In genomic region chr1:131281731-131282130, GRCm38 (mm10) we compare ENCODE assay signal across 28 mouse cellular contexts. TPM values are rescaled to one million over a fixed set of nuclear protein-coding genes. Genes with fewer than 3 reads are reported as not detected.
DNase-seq lines count a peak whose midpoint lies in the region; ATAC-seq and TF ChIP-seq lines count a peak whose summit lies in the region.
"Had no signal": no experiment of that assay in that cellular context is flagged by ENCODE, and none has a peak within 500 bp of the region (broad histone marks: within the 10 kb centered on the region; RNA-seq: fewer than 3 reads in every experiment).

No protein-coding gene starts in this region.

- no peaks in the 10 kb centered on the region for H3K9me3 ChIP-seq in hindbrain, postnatal 0 days (ENCODE audit: low read length)
- no peaks in the 10 kb centered on the region for H3K9me3 ChIP-seq in hindbrain, embryonic 13.5 days
- H3K9me3 ChIP-seq in lung, postnatal 0 days (ENCODE audit: low read length): no peaks in the 10 kb centered on the region
- no peaks in the 10 kb centered on the region for H3K9me3 ChIP-seq in limb, embryonic 13.5 days
- H3K9me3 ChIP-seq: embryonic facial prominence, embryonic 12.5 days; heart, embryonic 12.5 days; hindbrain, embryonic 10.5 days; limb, embryonic 15.5 days; neural tube, embryonic 12.5 days had no signal

- TF ChIP-seq POLR2A in lung, adult 2 months (IDR thresholded peaks at IDR 0.05; ENCODE audit: borderline replicate concordance, extremely low read depth, low read depth, low read length): no peak

- no peak for DNase-seq in hindbrain, postnatal 0 days (ENCODE audit: low spot score)
- DNase-seq in lung, postnatal 0 days (ENCODE audit: low spot score): no peak
- no peak for DNase-seq in lung, adult 2 months
- no peak for DNase-seq in heart, postnatal 4 days
- no peak for DNase-seq in heart, postnatal 36 days
- DNase-seq: adrenal gland, postnatal 25 days; cerebellum, adult 11-12 months; cerebellum, adult 9-11 months; embryo, embryonic 11 days; heart, adult 2 months; kidney, adult 8-10 months; kidney, postnatal 4 days; layer of hippocampus, adult 9-11 months; lung, postnatal 10 days; midbrain, embryonic 14.5 days; right cerebral cortex, postnatal 4 days; thymus, postnatal 4 days had no signal

- TF ChIP-seq EP300 in lung, postnatal 0 days (IDR thresholded peaks at IDR 0.05): no peak

- no peaks in the 10 kb centered on the region for H3K4me1 ChIP-seq in hindbrain, postnatal 0 days (ENCODE audit: insufficient read depth, low read length)
- H3K4me1 ChIP-seq in hindbrain, embryonic 13.5 days (replicated peaks): peaks cover 8% of the 10 kb centered on the region
- peaks cover 6% of the 10 kb centered on the region; the same call in 1 of the 2 replicates for H3K4me1 ChIP-seq in lung, postnatal 0 days (ENCODE audit: insufficient read depth, low read depth, low read length)
- no peaks in the 10 kb centered on the region; the same call in 1 of the 2 replicates for H3K4me1 ChIP-seq in lung, adult 2 months (ENCODE audit: control insufficient read depth, insufficient read depth, low read length)
- peaks cover 23% of the 10 kb centered on the region for H3K4me1 ChIP-seq in limb, embryonic 13.5 days
- H3K4me1 ChIP-seq: neural tube, embryonic 12.5 days had no signal

- H3K4me3 ChIP-seq in hindbrain, postnatal 0 days (ENCODE audit: low read length): no peak overlapping the region
- no peak overlapping the region for H3K4me3 ChIP-seq in hindbrain, embryonic 13.5 days
- no peak overlapping the region for H3K4me3 ChIP-seq in lung, postnatal 0 days (ENCODE audit: low read depth, low read length)
- H3K4me3 ChIP-seq in lung, adult 2 months (replicated peaks; ENCODE audit: extremely low read depth, low read depth, low read length): no peak overlapping the region
- no peak overlapping the region for H3K4me3 ChIP-seq in limb, embryonic 13.5 days
- H3K4me3 ChIP-seq: embryonic facial prominence, embryonic 12.5 days; heart, adult 2 months; heart, embryonic 12.5 days; hindbrain, embryonic 10.5 days; limb, embryonic 15.5 days; myocyte; neural tube, embryonic 12.5 days had no signal

- no peak overlapping the region for H3K27ac ChIP-seq in hindbrain, postnatal 0 days
- no peak overlapping the region for H3K27ac ChIP-seq in hindbrain, embryonic 13.5 days
- no peak overlapping the region for H3K27ac ChIP-seq in lung, postnatal 0 days (ENCODE audit: low read length)
- no peak overlapping the region for H3K27ac ChIP-seq in limb, embryonic 13.5 days
- H3K27ac ChIP-seq: embryonic facial prominence, embryonic 12.5 days; heart, adult 2 months; hindbrain, embryonic 10.5 days; kidney, postnatal 0 days; limb, embryonic 15.5 days; macrophage; neural tube, embryonic 12.5 days had no signal

- ATAC-seq in hindbrain, postnatal 0 days: peak; percentile 3; the same call in 1 of the 2 replicates
- ATAC-seq in hindbrain, embryonic 13.5 days (ENCODE audit: low FRiP score): no peak
- 0 out of 2 replicates have a peak, but pooled peaks have one; percentile 4 for ATAC-seq in lung, postnatal 0 days
- ATAC-seq in limb, embryonic 13.5 days (ENCODE audit: low FRiP score, low read depth): 0 out of 2 replicates have a peak, but pooled peaks have one; percentile 16
- ATAC-seq: CD4-positive, CD25-positive, alpha-beta regulatory T cell, adult 4 months had no signal

- H3K27me3 ChIP-seq in hindbrain, postnatal 0 days (ENCODE audit: insufficient read depth, low read length): no peaks in the 10 kb centered on the region
- no peaks in the 10 kb centered on the region for H3K27me3 ChIP-seq in hindbrain, embryonic 13.5 days
- no peaks in the 10 kb centered on the region for H3K27me3 ChIP-seq in lung, postnatal 0 days (replicated peaks; ENCODE audit: insufficient read depth, low read length)
- no peaks in the 10 kb centered on the region for H3K27me3 ChIP-seq in limb, embryonic 13.5 days
- H3K27me3 ChIP-seq: embryonic facial prominence, embryonic 12.5 days; heart, embryonic 12.5 days; limb, embryonic 15.5 days; neural tube, embryonic 12.5 days had no signal

- no peak overlapping the region for H3K9ac ChIP-seq in hindbrain, postnatal 0 days (replicated peaks; ENCODE audit: low read length)
- no peak overlapping the region for H3K9ac ChIP-seq in hindbrain, embryonic 13.5 days
- H3K9ac ChIP-seq in lung, postnatal 0 days (replicated peaks; ENCODE audit: low read depth): no peak overlapping the region
- H3K9ac ChIP-seq in limb, embryonic 13.5 days: no peak overlapping the region
- H3K9ac ChIP-seq: embryonic facial prominence, embryonic 12.5 days; heart, embryonic 12.5 days; limb, embryonic 15.5 days; neural tube, embryonic 12.5 days had no signal

- no peak overlapping the region for H3K4me2 ChIP-seq in hindbrain, postnatal 0 days (ENCODE audit: low read depth, low read length)
- H3K4me2 ChIP-seq in hindbrain, embryonic 13.5 days: no peak overlapping the region
- H3K4me2 ChIP-seq in lung, postnatal 0 days (replicated peaks; ENCODE audit: low read depth, low read length): no peak overlapping the region
- H3K4me2 ChIP-seq in limb, embryonic 13.5 days (replicated peaks): no peak overlapping the region
- H3K4me2 ChIP-seq: embryonic facial prominence, embryonic 12.5 days; heart, embryonic 12.5 days; limb, embryonic 15.5 days; neural tube, embryonic 12.5 days had no signal

- TF ChIP-seq CTCF in hindbrain, postnatal 0 days (IDR thresholded peaks at IDR 0.05; ENCODE audit: low read depth): no peak
- no peak for TF ChIP-seq CTCF in lung, postnatal 0 days (IDR thresholded peaks at IDR 0.05)
- no peak for TF ChIP-seq CTCF in lung, adult 2 months (IDR thresholded peaks at IDR 0.05; ENCODE audit: insufficient read depth, low read length)

- intact Hi-C loops in heart, postnatal 36 days (cut with DNase I): no loop called here

- H3K36me3 ChIP-seq in hindbrain, postnatal 0 days (ENCODE audit: insufficient read depth, low read length): no peaks in the 10 kb centered on the region; the same call in 1 of the 2 replicates
- 0 out of 2 replicates have a peak, but pooled peaks cover 2% of the 10 kb centered on the region for H3K36me3 ChIP-seq in hindbrain, embryonic 13.5 days
- no peaks in the 10 kb centered on the region for H3K36me3 ChIP-seq in lung, postnatal 0 days (ENCODE audit: insufficient read depth, low read length)
- peaks cover 11% of the 10 kb centered on the region; the same call in 1 of the 2 replicates for H3K36me3 ChIP-seq in limb, embryonic 13.5 days
- H3K36me3 ChIP-seq: embryonic facial prominence, embryonic 12.5 days; neural tube, embryonic 12.5 days had no signal

- WGBS in hindbrain, postnatal 0 days: 46% methylated on average over 4 of the region's 4 CpGs
- WGBS in hindbrain, embryonic 13.5 days: 62% methylated on average over 4 of the region's 4 CpGs
- 49% methylated on average over 4 of the region's 4 CpGs for WGBS in lung, postnatal 0 days
- 49% methylated on average over 4 of the region's 4 CpGs for WGBS in lung, adult 2 months
- WGBS in limb, embryonic 13.5 days: 51% methylated on average over 4 of the region's 4 CpGs

RNA-seq across cellular contexts. Expression of gene Ikbke, which starts 2.3 kb away (rescaled TPM):
- total RNA-seq in hindbrain, postnatal 0 days (2014; rRNA removed): 0.75 and 1.5 TPM in 2 replicates
- polyA plus RNA-seq in hindbrain, postnatal 0 days (2015; fragmentation: Nextera tagmentation; extraction: Ambion mirVana): 1.2 TPM in 2 replicates
- polyA plus RNA-seq in hindbrain, embryonic 13.5 days (2015; fragmentation: Nextera tagmentation; extraction: Ambion mirVana): 0.66 and 0.92 TPM in 2 replicates
- 2.9 and 4.1 TPM in 2 replicates for polyA plus RNA-seq in lung, postnatal 0 days (2015; fragmentation: Nextera tagmentation; extraction: Ambion mirVana)
- 9.6 and 15.3 TPM in 2 replicates for polyA plus RNA-seq in lung, adult 2 months (2012; rRNA removed)
- polyA plus RNA-seq in limb, embryonic 13.5 days (2015; fragmentation: Nextera tagmentation; extraction: Ambion mirVana): 3.5 and 3.7 TPM in 2 replicates
- 1 to 10 TPM; 2.9 to 3.0 TPM for total RNA-seq in heart, postnatal 4 days (2021)
- total RNA-seq in heart, postnatal 36 days (2021): 1 to 10 TPM in 1 of 2 experiments, under 1 TPM in 1; 0.89 to 1.6 TPM

RNA-seq across cellular contexts. Expression of gene Rassf5, which starts 36.7 kb away (rescaled TPM):
- 12.9 and 41.5 TPM in 2 replicates for total RNA-seq in hindbrain, postnatal 0 days (2014; rRNA removed)
- 8.1 and 8.3 TPM in 2 replicates for polyA plus RNA-seq in hindbrain, postnatal 0 days (2015; fragmentation: Nextera tagmentation; extraction: Ambion mirVana)
- 2.6 TPM in 2 replicates for polyA plus RNA-seq in hindbrain, embryonic 13.5 days (2015; fragmentation: Nextera tagmentation; extraction: Ambion mirVana)
- polyA plus RNA-seq in lung, postnatal 0 days (2015; fragmentation: Nextera tagmentation; extraction: Ambion mirVana): 7.5 and 8.3 TPM in 2 replicates
- 18.9 and 19.1 TPM in 2 replicates for polyA plus RNA-seq in lung, adult 2 months (2012; rRNA removed)
- polyA plus RNA-seq in limb, embryonic 13.5 days (2015; fragmentation: Nextera tagmentation; extraction: Ambion mirVana): 1.9 and 2.1 TPM in 2 replicates
- 1 to 10 TPM; 4.4 to 4.5 TPM for total RNA-seq in heart, postnatal 4 days (2021)
- total RNA-seq in heart, postnatal 36 days (2021): 1 to 10 TPM; 1.7 to 1.8 TPM
